Mouse (Mus musculus): Measurements from ENCODE around the gene Myo1e. TPM values are rescaled to one million over a fixed set of nuclear protein-coding genes. Genes with fewer than 3 reads are reported as not detected.

The Myo1e gene
- polyA plus RNA-seq, 1 experiment from 2014 or later = 11.2 TPM

- peaks cover 74% of the 10 kb centered on the region for H3K36me3 ChIP-seq (ENCODE audit: control insufficient read depth, insufficient read depth, low read length)
- H3K27me3 ChIP-seq (ENCODE audit: control insufficient read depth, insufficient read depth, low read length) = no peaks in the 10 kb centered on the region
- no peak overlapping the region for H3K4me2 ChIP-seq (ENCODE audit: low read length)
- ATAC-seq (ENCODE audit: insufficient number of reproducible peaks, insufficient read depth, low FRiP score, low read depth) = no peak
- H3K9me3 ChIP-seq (ENCODE audit: control insufficient read depth, low read length) = no peaks in the 10 kb centered on the region
- no peaks in the 10 kb centered on the region for H3K4me1 ChIP-seq (ENCODE audit: control insufficient read depth in 2 of 2, insufficient read depth in 2 of 2, low read length in 2 of 2)
- no peak overlapping the region for H3K27ac ChIP-seq (replicated peaks in 1 of 2; ENCODE audit: control insufficient read depth in 1 of 2, insufficient read depth in 1 of 2, low read depth in 2 of 2, low read length in 2 of 2)
- 84% methylated on average over 7 of the region's 7 CpGs for WGBS
- no peak overlapping the region for H3K9ac ChIP-seq (ENCODE audit: low read length)
- no peak overlapping the region for H3K4me3 ChIP-seq (ENCODE audit: control insufficient read depth in 1 of 2, insufficient read depth in 1 of 2, low read depth in 1 of 2, low read length in 2 of 2)
Measured at GRCm38 (mm10) chr9:70338391-70338790, 131.2 kb downstream of the Myo1e start.

- no peak overlapping the region for H3K4me3 ChIP-seq (ENCODE audit: control insufficient read depth in 1 of 2, insufficient read depth in 1 of 2, low read depth in 1 of 2, low read length in 2 of 2)
- no peaks in the 10 kb centered on the region for H3K27me3 ChIP-seq (ENCODE audit: control insufficient read depth, insufficient read depth, low read length)
- no peak overlapping the region for H3K4me2 ChIP-seq (ENCODE audit: low read length)
- no peak for ATAC-seq (ENCODE audit: insufficient number of reproducible peaks, insufficient read depth, low FRiP score, low read depth)
- H3K9me3 ChIP-seq (ENCODE audit: control insufficient read depth, low read length) = no peaks in the 10 kb centered on the region
- H3K36me3 ChIP-seq (ENCODE audit: control insufficient read depth, insufficient read depth, low read length) = peaks cover 79% of the 10 kb centered on the region
- no peak overlapping the region for H3K27ac ChIP-seq (replicated peaks in 1 of 2; ENCODE audit: control insufficient read depth in 1 of 2, insufficient read depth in 1 of 2, low read depth in 2 of 2, low read length in 2 of 2)
- no peak overlapping the region for H3K9ac ChIP-seq (ENCODE audit: low read length)
- no peaks in the 10 kb centered on the region for H3K4me1 ChIP-seq (ENCODE audit: control insufficient read depth in 2 of 2, insufficient read depth in 2 of 2, low read length in 2 of 2)
Measured at GRCm38 (mm10) chr9:70338894-70339293, 131.7 kb downstream of the Myo1e start.

GRCm38 (mm10) chr9:70349274-70349673 lies 142.1 kb downstream of the Myo1e start:
- Histone ChIP-seq H3K27me3 (ENCODE audit: control insufficient read depth, insufficient read depth, low read length) (no peaks in the 10 kb centered on the region), H3K9me3 (ENCODE audit: control insufficient read depth, low read length) (no peaks in the 10 kb centered on the region), H3K27ac (replicated peaks in 1 of 2; ENCODE audit: control insufficient read depth in 1 of 2, insufficient read depth in 1 of 2, low read depth in 2 of 2, low read length in 2 of 2) (no peak overlapping the region), H3K4me2 (ENCODE audit: low read length) (no peak overlapping the region), H3K4me3 (ENCODE audit: control insufficient read depth in 1 of 2, insufficient read depth in 1 of 2, low read depth in 1 of 2, low read length in 2 of 2) (no peak overlapping the region), H3K4me1 (ENCODE audit: control insufficient read depth in 2 of 2, insufficient read depth in 2 of 2, low read length in 2 of 2) (no peaks in the 10 kb centered on the region), H3K9ac (ENCODE audit: low read length) (no peak overlapping the region), H3K36me3 (ENCODE audit: control insufficient read depth, insufficient read depth, low read length) (peaks cover 46% of the 10 kb centered on the region)
- ATAC-seq (ENCODE audit: insufficient number of reproducible peaks, insufficient read depth, low FRiP score, low read depth) = no peak
- 63% methylated on average over 2 of the region's 2 CpGs for WGBS

GRCm38 (mm10) chr9:70351570-70352277 lies 144.6 kb downstream of the Myo1e start:
- H3K9ac ChIP-seq (ENCODE audit: low read length) = no peak overlapping the region
- H3K4me2 ChIP-seq (ENCODE audit: low read length) = no peak overlapping the region
- H3K9me3 ChIP-seq (ENCODE audit: control insufficient read depth, low read length) = no peaks in the 10 kb centered on the region
- no peak overlapping the region for H3K4me3 ChIP-seq (ENCODE audit: control insufficient read depth in 1 of 2, insufficient read depth in 1 of 2, low read depth in 1 of 2, low read length in 2 of 2)
- peaks cover 46% of the 10 kb centered on the region for H3K36me3 ChIP-seq (ENCODE audit: control insufficient read depth, insufficient read depth, low read length)
- H3K27me3 ChIP-seq (ENCODE audit: control insufficient read depth, insufficient read depth, low read length) = no peaks in the 10 kb centered on the region
- 49% methylated on average over 8 of the region's 8 CpGs for WGBS
- no peak overlapping the region for H3K27ac ChIP-seq (replicated peaks in 1 of 2; ENCODE audit: control insufficient read depth in 1 of 2, insufficient read depth in 1 of 2, low read depth in 2 of 2, low read length in 2 of 2)
- no peak for ATAC-seq (ENCODE audit: insufficient number of reproducible peaks, insufficient read depth, low FRiP score, low read depth)
- H3K4me1 ChIP-seq (ENCODE audit: control insufficient read depth in 2 of 2, insufficient read depth in 2 of 2, low read length in 2 of 2) = no peaks in the 10 kb centered on the region

- Histone ChIP-seq H3K9ac (ENCODE audit: low read length) (no peak overlapping the region), H3K4me1 (ENCODE audit: control insufficient read depth in 2 of 2, insufficient read depth in 2 of 2, low read length in 2 of 2) (no peaks in the 10 kb centered on the region), H3K4me3 (ENCODE audit: control insufficient read depth in 1 of 2, insufficient read depth in 1 of 2, low read depth in 1 of 2, low read length in 2 of 2) (no peak overlapping the region), H3K4me2 (ENCODE audit: low read length) (no peak overlapping the region), H3K36me3 (ENCODE audit: control insufficient read depth, insufficient read depth, low read length) (peaks cover 41% of the 10 kb centered on the region), H3K9me3 (ENCODE audit: control insufficient read depth, low read length) (peaks cover 15% of the 10 kb centered on the region), H3K27ac (replicated peaks in 1 of 2; ENCODE audit: control insufficient read depth in 1 of 2, insufficient read depth in 1 of 2, low read depth in 2 of 2, low read length in 2 of 2) (no peak overlapping the region), H3K27me3 (ENCODE audit: control insufficient read depth, insufficient read depth, low read length) (no peaks in the 10 kb centered on the region)
- ATAC-seq (ENCODE audit: insufficient number of reproducible peaks, insufficient read depth, low FRiP score, low read depth) = no peak
- 57% methylated on average over 8 of the region's 8 CpGs for WGBS
Measured at GRCm38 (mm10) chr9:70356254-70356653, 149.1 kb downstream of the Myo1e start.

GRCm38 (mm10) chr9:70359402-70360131 lies 152.4 kb downstream of the Myo1e start:
- no peaks in the 10 kb centered on the region for H3K4me1 ChIP-seq (ENCODE audit: control insufficient read depth in 2 of 2, insufficient read depth in 2 of 2, low read length in 2 of 2)
- H3K27ac ChIP-seq (replicated peaks in 1 of 2; ENCODE audit: control insufficient read depth in 1 of 2, insufficient read depth in 1 of 2, low read depth in 2 of 2, low read length in 2 of 2) = no peak overlapping the region
- no peak overlapping the region for H3K4me3 ChIP-seq (ENCODE audit: control insufficient read depth in 1 of 2, insufficient read depth in 1 of 2, low read depth in 1 of 2, low read length in 2 of 2)
- no peak overlapping the region for H3K4me2 ChIP-seq (ENCODE audit: low read length)
- H3K9ac ChIP-seq (ENCODE audit: low read length) = no peak overlapping the region
- peaks cover 15% of the 10 kb centered on the region for H3K9me3 ChIP-seq (ENCODE audit: control insufficient read depth, low read length)
- WGBS = 93% methylated on average over 2 of the region's 2 CpGs
- H3K27me3 ChIP-seq (ENCODE audit: control insufficient read depth, insufficient read depth, low read length) = no peaks in the 10 kb centered on the region
- H3K36me3 ChIP-seq (ENCODE audit: control insufficient read depth, insufficient read depth, low read length) = peaks cover 44% of the 10 kb centered on the region
- ATAC-seq (ENCODE audit: insufficient number of reproducible peaks, insufficient read depth, low FRiP score, low read depth) = no peak

- Histone ChIP-seq H3K9ac (ENCODE audit: low read length) (no peak overlapping the region), H3K4me1 (ENCODE audit: control insufficient read depth in 2 of 2, insufficient read depth in 2 of 2, low read length in 2 of 2) (no peaks in the 10 kb centered on the region), H3K4me2 (ENCODE audit: low read length) (no peak overlapping the region), H3K9me3 (ENCODE audit: control insufficient read depth, low read length) (0 out of 2 replicates have a peak, but pooled peaks cover 4% of the 10 kb centered on the region), H3K36me3 (ENCODE audit: control insufficient read depth, insufficient read depth, low read length) (peaks cover 61% of the 10 kb centered on the region), H3K4me3 (ENCODE audit: control insufficient read depth in 1 of 2, insufficient read depth in 1 of 2, low read depth in 1 of 2, low read length in 2 of 2) (no peak overlapping the region), H3K27ac (replicated peaks in 1 of 2; ENCODE audit: control insufficient read depth in 1 of 2, insufficient read depth in 1 of 2, low read depth in 2 of 2, low read length in 2 of 2) (no peak overlapping the region), H3K27me3 (ENCODE audit: control insufficient read depth, insufficient read depth, low read length) (no peaks in the 10 kb centered on the region)
- WGBS = 89% methylated on average over 8 of the region's 8 CpGs
- ATAC-seq (ENCODE audit: insufficient number of reproducible peaks, insufficient read depth, low FRiP score, low read depth) = no peak
Measured at GRCm38 (mm10) chr9:70364741-70365140, 157.6 kb downstream of the Myo1e start.

Data from heart, embryonic 14.5 days (tissue).